Mouse (Mus musculus) T-helper 17 cell (primary cell): Measurements from ENCODE around the gene Ddx28.

Experiments
- in situ Hi-C, 2 experiments: fragments of 300-600 bp; cut with MboI, MseI; formaldehyde crosslinking; loops; 1 replicate in 1 of 2; 2 replicates in 1 of 2; pipeline ENCODE4 v1.15.1; 2025; ENCODE audit warnings: high pct_unique_total_duplicates in 2 of 2

The Ddx28 gene

DNA sequence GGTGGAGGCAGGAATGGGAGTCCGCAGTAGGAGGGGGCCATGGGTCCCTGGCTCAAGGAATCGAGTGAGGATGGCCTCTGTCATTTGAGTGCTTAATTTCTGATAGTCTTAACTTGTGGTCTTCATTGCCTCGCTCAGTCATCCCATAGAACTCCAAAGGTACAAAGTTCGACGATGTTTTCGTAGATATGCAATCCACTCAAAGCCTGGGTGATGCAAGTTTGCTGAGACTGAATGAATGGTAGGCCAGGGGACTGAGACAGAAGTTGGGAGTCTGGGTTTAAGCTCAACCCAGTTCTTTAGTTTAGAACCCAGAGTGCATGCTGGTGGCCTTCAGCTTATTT lies at the start of gene Ddx28:
Ddx28 (minus strand) TSS at position 240 of the 344 bp plus-strand sequence.
- in situ Hi-C loops, result loop anchor here in 1 of 2 experiments (25.0 kb wide), 1 partner anchor 1374 kb away; the partner anchor contains the start of genes Ciao2b and Rrad

- in situ Hi-C loops, result no loop called here
Observed at GRCm38 (mm10) chr8:106060521-106060920, 48.8 kb upstream of the Ddx28 start.

DNA sequence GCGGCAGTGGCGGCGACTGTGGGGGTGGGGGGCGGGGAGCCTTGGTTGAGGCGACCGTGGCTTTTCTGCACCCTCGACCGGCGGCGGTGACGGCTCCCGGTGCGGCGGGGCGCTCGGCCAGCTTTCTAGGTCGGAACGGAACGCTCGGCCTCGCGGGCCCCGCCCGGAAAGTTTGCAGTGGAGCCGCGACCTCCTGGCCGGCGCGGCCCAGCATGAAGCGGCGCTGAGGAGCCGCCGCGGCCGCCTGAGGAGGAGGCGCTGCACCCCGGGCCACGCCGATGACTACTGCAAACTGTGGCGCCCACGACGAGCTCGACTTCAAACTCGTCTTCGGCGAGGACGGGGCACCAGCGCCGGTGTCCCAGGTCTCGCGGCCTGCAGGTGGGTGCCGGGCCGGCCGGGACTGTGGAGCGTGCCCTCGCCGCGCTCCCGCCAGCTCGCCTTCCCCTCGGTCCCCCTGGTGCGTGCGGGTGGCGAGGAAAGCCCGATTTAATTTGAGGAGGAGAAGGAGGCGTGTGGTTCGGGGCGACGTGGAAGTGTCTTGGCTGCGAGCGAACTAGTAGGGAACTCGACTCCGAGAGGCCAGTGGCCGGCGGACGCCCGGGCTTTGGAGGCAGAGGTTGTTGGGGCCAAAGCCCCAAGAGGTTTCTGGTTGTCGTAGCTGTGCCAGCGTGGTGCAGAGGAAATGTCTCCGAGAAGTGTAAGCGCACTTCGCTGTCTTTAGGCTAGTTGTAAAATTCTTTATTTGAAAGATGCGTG lies 48.1 kb upstream of the Ddx28 start:
- in situ Hi-C loops, result no loop called here

GRCm38 (mm10) chr8:106058731-106059612 lies 47.3 kb upstream of the Ddx28 start, which contains the start of gene Nfatc3:
Nfatc3 (plus strand) TSS chr8:106058840.
- in situ Hi-C loops, result no loop called here

- in situ Hi-C loops, result no loop called here
Observed at GRCm38 (mm10) chr8:106056455-106056982, 44.8 kb upstream of the Ddx28 start.

GRCm38 (mm10) chr8:106055038-106055437 lies 43.4 kb upstream of the Ddx28 start:
- in situ Hi-C loops, result no loop called here

- in situ Hi-C loops, result no loop called here
Observed at GRCm38 (mm10) chr8:106054190-106054811, 42.6 kb upstream of the Ddx28 start.

DNA sequence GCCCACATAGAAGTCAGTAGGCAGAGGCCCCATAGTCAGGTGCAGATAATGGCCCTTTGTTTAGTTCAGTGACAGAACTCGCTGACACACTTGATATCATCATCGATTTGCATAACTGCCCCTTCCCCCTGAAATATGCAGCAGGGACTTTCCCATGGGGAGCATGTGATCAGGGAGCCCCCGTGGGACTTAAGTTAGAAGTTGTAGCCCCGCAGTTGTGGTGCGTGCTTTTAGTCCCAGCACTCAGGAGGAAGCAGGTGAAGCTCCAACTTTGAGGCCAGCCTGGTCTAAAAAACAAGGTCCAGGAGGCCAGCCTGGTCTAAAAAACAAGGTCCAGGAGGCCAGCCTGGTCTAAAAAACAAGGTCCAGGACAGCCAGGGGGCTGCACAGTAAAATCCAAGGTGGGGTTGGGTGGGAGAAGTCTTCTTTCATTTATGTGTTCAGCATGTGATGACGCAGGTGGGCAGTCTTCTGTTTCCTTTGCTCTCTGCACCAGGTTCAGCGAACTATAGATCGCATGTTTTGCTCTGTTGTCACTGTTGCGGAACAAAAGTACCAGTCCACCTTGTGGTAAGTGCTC lies 40.9 kb upstream of the Ddx28 start:
- in situ Hi-C loops, result no loop called here

DNA sequence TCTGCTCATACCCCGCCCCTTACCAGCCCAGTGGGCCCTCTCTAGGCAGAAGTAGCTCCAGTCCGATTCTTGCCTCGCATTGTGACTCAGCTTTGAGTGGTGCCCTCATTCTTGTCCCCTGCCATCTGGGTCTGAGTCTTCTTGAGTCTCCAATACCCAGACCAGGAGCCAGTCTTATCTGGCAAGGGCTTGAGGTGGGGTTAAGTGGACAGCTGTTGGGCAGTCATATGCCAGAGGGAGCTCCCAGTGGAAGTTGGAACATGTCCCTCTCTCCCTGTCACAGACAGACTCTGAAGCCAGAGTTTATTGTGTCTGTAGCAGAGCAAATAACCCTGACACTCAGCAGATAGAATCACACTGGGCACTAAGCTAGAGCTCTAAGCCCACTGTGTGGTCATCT lies 39.4 kb upstream of the Ddx28 start:
- in situ Hi-C loops, result no loop called here

DNA sequence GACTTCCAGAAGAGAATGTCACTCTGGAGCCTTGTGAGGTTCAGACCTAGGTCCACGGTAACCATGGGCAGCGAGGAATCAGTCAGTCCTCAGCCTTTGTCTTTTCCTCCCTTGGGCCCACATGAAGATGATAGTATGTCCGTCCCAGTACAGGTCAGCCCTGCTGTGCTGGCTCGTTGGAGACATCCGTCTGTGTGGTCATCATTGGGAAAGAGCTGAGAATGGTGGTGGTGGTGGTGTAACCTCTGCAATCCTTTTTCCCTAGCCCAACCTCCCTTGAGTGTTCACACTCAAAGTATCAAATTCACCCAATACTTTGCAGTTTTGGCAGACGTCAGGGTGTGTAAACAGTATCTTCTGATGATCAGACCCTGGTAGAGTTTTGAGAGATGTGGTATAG lies 38.2 kb upstream of the Ddx28 start:
- in situ Hi-C loops, result no loop called here

- in situ Hi-C loops, result no loop called here
Observed at GRCm38 (mm10) chr8:106047854-106048630, 36.4 kb upstream of the Ddx28 start.

DNA sequence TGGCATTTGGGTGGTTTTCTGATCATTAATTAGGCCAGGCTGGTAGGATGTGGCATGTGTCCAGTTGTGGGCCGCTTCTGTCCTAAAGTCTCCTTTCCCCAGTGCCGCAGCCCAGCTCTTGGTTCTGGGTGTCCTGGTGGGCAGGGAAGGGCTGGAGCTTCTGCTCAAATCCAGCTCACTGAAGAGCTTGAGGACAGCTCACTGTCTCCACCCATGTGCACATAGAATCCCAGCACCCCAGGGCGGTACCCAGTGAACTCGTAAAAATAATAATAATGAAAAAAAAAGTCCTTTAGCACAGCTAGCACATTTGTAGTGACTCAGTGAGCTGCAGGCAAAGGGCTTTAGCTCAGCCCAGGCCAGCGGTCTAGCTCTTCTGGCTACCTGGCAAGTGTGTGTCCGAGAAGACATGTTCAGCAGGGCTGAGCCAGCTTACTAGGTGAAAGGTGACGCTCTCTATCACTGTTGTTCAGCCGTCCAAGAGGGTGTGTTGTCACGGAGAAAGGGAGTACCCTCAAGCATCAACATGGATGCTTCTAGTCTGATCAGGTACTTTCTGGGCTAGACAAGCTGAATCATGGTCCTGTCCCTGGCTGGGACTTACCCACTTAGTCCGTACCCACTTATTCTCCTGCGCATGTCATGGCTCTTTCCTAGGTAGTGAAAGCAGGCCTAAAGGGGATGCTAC lies 35.3 kb upstream of the Ddx28 start:
- in situ Hi-C loops, result no loop called here

- in situ Hi-C loops, result no loop called here
Observed at GRCm38 (mm10) chr8:106044151-106044550, 32.5 kb upstream of the Ddx28 start.

DNA sequence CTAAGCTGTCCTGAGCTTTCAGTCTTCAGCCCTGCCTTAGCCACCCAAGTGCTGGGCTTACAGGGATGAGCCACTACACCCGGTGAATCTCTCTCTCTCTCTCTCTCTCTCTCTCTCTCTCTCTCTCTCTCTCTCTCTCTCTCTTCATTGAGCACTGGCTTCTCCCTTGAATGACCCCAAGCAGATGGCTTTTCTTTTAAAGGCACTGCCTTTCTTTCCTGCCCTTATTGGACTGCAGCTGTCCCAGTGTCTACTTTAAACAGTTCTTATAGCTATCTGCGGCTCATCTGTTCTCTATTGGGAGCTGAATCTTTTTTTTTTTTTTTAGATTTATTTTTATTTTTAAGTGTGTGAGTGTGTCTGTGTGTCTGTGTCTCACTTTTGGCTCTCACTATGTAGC lies 31.4 kb upstream of the Ddx28 start:
- in situ Hi-C loops, result no loop called here

DNA sequence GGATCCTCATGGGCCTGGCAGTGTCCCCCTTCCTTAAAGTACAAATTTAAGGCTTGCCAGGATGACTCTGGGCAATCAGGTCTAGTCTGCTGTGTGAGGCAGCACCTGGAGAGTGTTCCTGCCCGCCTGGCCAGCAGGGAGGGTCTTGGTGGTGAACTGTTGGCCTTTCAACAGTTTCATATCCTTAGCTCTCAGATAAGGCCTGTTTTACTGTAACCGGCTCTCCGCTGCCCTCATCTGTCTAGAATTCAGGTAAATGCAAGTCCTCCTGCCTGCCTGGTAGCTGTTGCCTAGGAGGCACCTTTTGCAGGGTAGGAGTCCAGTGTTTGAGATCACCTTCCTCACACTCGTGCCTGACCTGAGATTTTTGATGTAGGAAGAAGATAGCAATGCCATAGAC lies 28.5 kb upstream of the Ddx28 start:
- in situ Hi-C loops, result no loop called here

GRCm38 (mm10) chr8:106039605-106040004 lies 27.9 kb upstream of the Ddx28 start:
- in situ Hi-C loops, result no loop called here

DNA sequence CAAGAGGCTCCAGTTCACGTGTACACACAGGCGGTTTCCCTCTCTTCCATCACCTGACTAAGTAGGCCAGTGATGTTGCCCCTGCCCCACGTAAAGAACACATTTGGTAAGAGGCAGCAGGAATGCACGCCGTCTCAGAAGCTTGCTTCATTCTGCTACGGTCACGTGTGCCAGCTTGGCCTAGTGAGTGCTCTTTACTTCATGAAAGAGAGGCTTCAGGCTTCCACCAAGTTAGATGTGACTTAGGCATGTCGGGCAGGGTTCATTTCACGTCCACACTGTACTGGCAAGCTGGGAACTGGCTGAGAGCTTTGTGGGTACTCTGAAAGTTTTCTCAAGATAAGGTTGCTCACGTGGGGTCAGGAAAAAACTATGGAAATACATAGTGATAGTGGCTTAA lies 27.0 kb upstream of the Ddx28 start:
- in situ Hi-C loops, result no loop called here

DNA sequence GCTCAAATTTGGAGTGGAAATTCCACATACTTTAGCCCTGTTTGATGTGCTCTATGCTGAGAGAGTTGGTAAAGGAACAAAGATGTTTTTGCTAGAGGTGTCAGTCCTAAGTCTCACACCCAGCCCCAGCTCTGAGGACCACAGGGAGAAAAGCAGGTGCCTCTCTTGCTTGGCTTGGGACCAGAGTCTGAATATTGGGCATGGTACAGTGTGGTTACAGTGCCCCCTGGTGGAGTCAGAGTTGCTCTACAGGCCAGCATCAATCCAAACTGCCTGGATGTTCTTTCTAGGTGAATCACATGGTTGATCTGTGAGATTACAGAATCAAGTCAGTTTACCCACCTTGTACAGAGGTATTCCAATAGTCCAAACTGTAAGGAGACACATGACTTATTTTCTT lies 10.8 kb upstream of the Ddx28 start:
- in situ Hi-C loops, result loop anchor here (5.0 to 25.0 kb wide), 2 partner anchors 35 to 1385 kb away; partner anchors contain the start of genes Ciao2b (in 1 of the 2) and Rrad (in 1 of the 2)

- in situ Hi-C loops, result loop anchor here in 1 of 2 experiments (25.0 kb wide), 1 partner anchor 1381 kb away; the partner anchor contains the start of genes Ciao2b and Rrad
Observed at GRCm38 (mm10) chr8:106018039-106018438, 6.4 kb upstream of the Ddx28 start.

DNA sequence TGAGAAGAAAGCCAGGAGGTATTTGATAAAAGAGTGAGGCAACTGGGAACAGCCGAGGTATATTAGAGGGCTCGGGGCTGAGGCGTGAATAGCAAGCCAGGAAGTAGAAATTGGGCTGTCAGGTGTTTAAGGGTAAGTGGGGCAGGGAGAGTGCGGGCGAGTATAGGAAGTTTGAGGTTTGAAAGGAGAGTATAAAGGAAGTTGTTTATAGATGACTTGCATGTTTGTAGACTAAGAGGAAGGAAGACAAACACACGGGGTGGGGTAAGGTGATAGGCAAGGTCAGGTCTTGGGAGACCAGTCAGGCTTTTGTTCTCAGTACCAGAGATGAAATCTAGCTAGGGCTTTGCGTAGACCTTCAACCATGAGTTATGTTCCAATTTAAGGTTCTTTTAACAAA lies 5.4 kb upstream of the Ddx28 start:
- in situ Hi-C loops, result loop anchor here in 1 of 2 experiments (25.0 kb wide), 1 partner anchor 1380 kb away; the partner anchor contains the start of genes Ciao2b and Rrad
